ENCODE assay signal across 21 mouse cellular contexts in genomic region chr2:167467214-167467613, GRCm38 (mm10). TPM values are rescaled to one million over a fixed set of nuclear protein-coding genes. Genes with fewer than 3 reads are reported as not detected.
DNase-seq lines count a peak whose midpoint lies in the region; ATAC-seq and TF ChIP-seq lines count a peak whose summit lies in the region.
"Had no signal": no experiment of that assay in that cellular context is flagged by ENCODE, and none has a peak within 500 bp of the region (broad histone marks: within the 10 kb centered on the region; RNA-seq: fewer than 3 reads in every experiment).

No protein-coding gene starts in this region.

- peak; percentile 22; the same call in 1 of the 2 replicates for ATAC-seq in liver, embryonic 16.5 days (ENCODE audit: low read depth)
- ATAC-seq in forebrain, embryonic 12.5 days (ENCODE audit: low FRiP score) = no peak
- ATAC-seq: activated CD4-positive, CD25-positive, alpha-beta regulatory T cell, adult 4 months; forebrain, embryonic 15.5 days; Patski had no signal

- H3K27ac ChIP-seq in liver, embryonic 16.5 days (ENCODE audit: low read length) = no peak overlapping the region
- peak overlapping the region; percentile 83 for H3K27ac ChIP-seq in bone marrow macrophage, adult 2 months (ENCODE audit: insufficient read depth, low read depth, low read length)
- no peak overlapping the region for H3K27ac ChIP-seq in forebrain, embryonic 12.5 days
- H3K27ac ChIP-seq: embryonic facial prominence, embryonic 15.5 days; forebrain, embryonic 10.5 days; forebrain, embryonic 15.5 days; hindbrain, embryonic 10.5 days; hindbrain, embryonic 14.5 days had no signal

- WGBS in liver, embryonic 16.5 days (ENCODE audit: insufficient replicate concordance) = 64% methylated on average over 5 of the region's 5 CpGs
- WGBS in forebrain, embryonic 12.5 days = 82% methylated on average over 5 of the region's 5 CpGs

- no peaks in the 10 kb centered on the region for H3K27me3 ChIP-seq in liver, embryonic 16.5 days (ENCODE audit: control insufficient read depth, insufficient read depth, low read depth, low read length)
- no peaks in the 10 kb centered on the region for H3K27me3 ChIP-seq in forebrain, embryonic 12.5 days
- H3K27me3 ChIP-seq: embryonic facial prominence, embryonic 15.5 days; forebrain, embryonic 15.5 days; heart, embryonic 12.5 days; Patski had no signal

- H3K9ac ChIP-seq in liver, embryonic 16.5 days (ENCODE audit: low read depth, low read length) = no peak overlapping the region
- no peak overlapping the region for H3K9ac ChIP-seq in forebrain, embryonic 12.5 days
- H3K9ac ChIP-seq: embryonic facial prominence, embryonic 15.5 days; forebrain, embryonic 15.5 days; heart, embryonic 12.5 days; hindbrain, embryonic 14.5 days had no signal

- no peaks in the 10 kb centered on the region for H3K9me3 ChIP-seq in liver, embryonic 16.5 days (replicated peaks; ENCODE audit: control insufficient read depth, low read length)
- H3K9me3 ChIP-seq in forebrain, embryonic 12.5 days = no peaks in the 10 kb centered on the region
- H3K9me3 ChIP-seq: embryonic facial prominence, embryonic 15.5 days; forebrain, embryonic 10.5 days; forebrain, embryonic 15.5 days; heart, embryonic 12.5 days; hindbrain, embryonic 10.5 days had no signal

- H3K4me3 ChIP-seq in liver, embryonic 16.5 days (ENCODE audit: low read depth, low read length) = no peak overlapping the region
- no peak overlapping the region for H3K4me3 ChIP-seq in bone marrow macrophage, adult 2 months (ENCODE audit: insufficient read depth, low read length)
- H3K4me3 ChIP-seq in forebrain, embryonic 12.5 days (replicated peaks) = no peak overlapping the region
- H3K4me3 ChIP-seq: embryonic facial prominence, embryonic 15.5 days; erythroblast, embryonic 14.5 days; forebrain, embryonic 10.5 days; forebrain, embryonic 15.5 days; heart, embryonic 12.5 days; hindbrain, embryonic 10.5 days had no signal

- no peak for TF ChIP-seq CTCF in bone marrow macrophage, adult 2 months (IDR thresholded peaks at IDR 0.05; ENCODE audit: low read depth, low read length)

- no peaks in the 10 kb centered on the region for H3K4me1 ChIP-seq in liver, embryonic 16.5 days (ENCODE audit: control insufficient read depth, low read depth, low read length)
- peaks cover 25% of the 10 kb centered on the region for H3K4me1 ChIP-seq in bone marrow macrophage, adult 2 months (ENCODE audit: control insufficient read depth, insufficient read depth, low read length)
- H3K4me1 ChIP-seq in forebrain, embryonic 12.5 days = no peaks in the 10 kb centered on the region
- H3K4me1 ChIP-seq: embryonic facial prominence, embryonic 15.5 days; forebrain, embryonic 10.5 days; forebrain, embryonic 15.5 days; heart, embryonic 12.5 days; hindbrain, embryonic 10.5 days had no signal

- TF ChIP-seq POLR2A in bone marrow macrophage, adult 2 months (IDR thresholded peaks at IDR 0.05; ENCODE audit: borderline replicate concordance, low read depth, low read length) = no peak

- DNase-seq in liver (no peak), A20 (ENCODE audit: low read depth, low spot score) (peak; percentile 57)
- DNase-seq in yolk sac, embryonic 10.5 days (ENCODE audit: low spot score) = peak; percentile 32
- DNase-seq in spleen, postnatal 14 days (ENCODE audit: low spot score in 2 of 2) = no peak
- DNase-seq: adrenal gland, postnatal 14 days; cerebellum, adult 18-20 months; cerebellum, adult 9-11 months; cerebellum, postnatal 36 days; gastrocnemius, postnatal 10 days had no signal

- peaks cover 32% of the 10 kb centered on the region for H3K36me3 ChIP-seq in liver, embryonic 16.5 days (ENCODE audit: control insufficient read depth, insufficient read depth)
- H3K36me3 ChIP-seq in forebrain, embryonic 12.5 days (replicated peaks) = peaks cover 65% of the 10 kb centered on the region

- no peak overlapping the region for H3K4me2 ChIP-seq in liver, embryonic 16.5 days (ENCODE audit: low read depth, low read length)
- no peak overlapping the region for H3K4me2 ChIP-seq in forebrain, embryonic 12.5 days
- H3K4me2 ChIP-seq: embryonic facial prominence, embryonic 15.5 days; forebrain, embryonic 15.5 days; heart, embryonic 12.5 days; hindbrain, embryonic 14.5 days had no signal

RNA-seq across cellular contexts. Expression of gene Rnf114, which starts 25.2 kb away (rescaled TPM):
- 35.6 and 36.7 TPM in 2 replicates for polyA plus RNA-seq in liver, embryonic 16.5 days (2015; fragmentation: Nextera tagmentation; extraction: Ambion mirVana)
- polyA plus RNA-seq in bone marrow macrophage, adult 2 months (2012; ENCODE audit: insufficient read depth, insufficient read length, missing spikeins) = 115 and 117 TPM in 2 replicates
- polyA plus RNA-seq in forebrain, embryonic 12.5 days (2016; fragmentation: Nextera tagmentation; extraction: Ambion mirVana) = 126 and 129 TPM in 2 replicates

RNA-seq across cellular contexts. Expression of gene Spata2, which starts 25.5 kb away (rescaled TPM):
- 6.7 and 8.3 TPM in 2 replicates for polyA plus RNA-seq in liver, embryonic 16.5 days (2015; fragmentation: Nextera tagmentation; extraction: Ambion mirVana)
- 11.9 and 14.2 TPM in 2 replicates for polyA plus RNA-seq in bone marrow macrophage, adult 2 months (2012; ENCODE audit: insufficient read depth, insufficient read length, missing spikeins)
- polyA plus RNA-seq in forebrain, embryonic 12.5 days (2016; fragmentation: Nextera tagmentation; extraction: Ambion mirVana) = 19.6 and 23.0 TPM in 2 replicates

RNA-seq across cellular contexts. Expression of gene Slc9a8, which starts 45.7 kb away (rescaled TPM):
- polyA plus RNA-seq in liver, embryonic 16.5 days (2015; fragmentation: Nextera tagmentation; extraction: Ambion mirVana) = 14.7 and 15.1 TPM in 2 replicates
- polyA plus RNA-seq in bone marrow macrophage, adult 2 months (2012; ENCODE audit: insufficient read depth, insufficient read length, missing spikeins) = 23.4 and 27.4 TPM in 2 replicates
- polyA plus RNA-seq in forebrain, embryonic 12.5 days (2016; fragmentation: Nextera tagmentation; extraction: Ambion mirVana) = 26.5 and 26.7 TPM in 2 replicates

Comparison
In these comparisons a context has a peak if more than half of its experiments do, and no peak if none do; other contexts are left out.
1. DNase-seq: peak in A20 (single experiment) and yolk sac, embryonic 10.5 days (single experiment); none in liver (single experiment) and spleen, postnatal 14 days (0 of 2).